9 mouse cellular contexts compared by ENCODE assay signal in genomic region chr1:189786707-189787485, GRCm38 (mm10). TPM values are rescaled to one million over a fixed set of nuclear protein-coding genes. Genes with fewer than 3 reads are reported as not detected.
DNase-seq lines count a peak whose midpoint lies in the region; ATAC-seq and TF ChIP-seq lines count a peak whose summit lies in the region.
"Had no signal": no experiment of that assay in that cellular context is flagged by ENCODE, and none has a peak within 500 bp of the region (broad histone marks: within the 10 kb centered on the region; RNA-seq: fewer than 3 reads in every experiment).

No protein-coding gene starts in this region.

- H3K4me3 ChIP-seq in kidney, embryonic 15.5 days (replicated peaks): no peak overlapping the region
- H3K4me3 ChIP-seq in embryonic facial prominence, embryonic 13.5 days: no peak overlapping the region
- H3K4me3 ChIP-seq in intestine, embryonic 15.5 days (replicated peaks): no peak overlapping the region
- no peak overlapping the region for H3K4me3 ChIP-seq in liver, postnatal 0 days (ENCODE audit: low read depth, low read length)

- TF ChIP-seq EP300 in liver, postnatal 0 days (IDR thresholded peaks at IDR 0.05; ENCODE audit: low read depth): no peak

- peaks cover 97% of the 10 kb centered on the region for H3K4me1 ChIP-seq in kidney, embryonic 15.5 days
- H3K4me1 ChIP-seq in embryonic facial prominence, embryonic 13.5 days: peaks cover 65% of the 10 kb centered on the region
- peaks cover 26% of the 10 kb centered on the region; the same call in 1 of the 2 replicates for H3K4me1 ChIP-seq in intestine, embryonic 15.5 days (replicated peaks)
- 0 out of 2 replicates have a peak, but pooled peaks cover 3% of the 10 kb centered on the region for H3K4me1 ChIP-seq in liver, postnatal 0 days (ENCODE audit: insufficient read depth)

- no peak for DNase-seq in kidney, postnatal 25 days
- DNase-seq in left cerebral cortex, adult 18-20 months (ENCODE audit: low spot score in 2 of 2): peak; percentile 42 to 63
- peak; percentile 70 to 88 for DNase-seq in right cerebral cortex, adult 2 months (ENCODE audit: low spot score in 2 of 2)
- no peak for DNase-seq in spleen, adult 18-20 months
- no peak for DNase-seq in liver, postnatal 0 days
- DNase-seq: liver had no signal

- no peak for TF ChIP-seq CTCF in liver, postnatal 0 days (IDR thresholded peaks at IDR 0.05; ENCODE audit: low read depth)

- no peaks in the 10 kb centered on the region for H3K27me3 ChIP-seq in kidney, embryonic 15.5 days
- no peaks in the 10 kb centered on the region for H3K27me3 ChIP-seq in embryonic facial prominence, embryonic 13.5 days
- no peaks in the 10 kb centered on the region for H3K27me3 ChIP-seq in intestine, embryonic 15.5 days (replicated peaks)
- H3K27me3 ChIP-seq in liver, postnatal 0 days (ENCODE audit: insufficient read depth, low read length): no peaks in the 10 kb centered on the region

- 54% methylated on average over 26 of the region's 26 CpGs for WGBS in kidney, embryonic 15.5 days
- WGBS in embryonic facial prominence, embryonic 13.5 days: 69% methylated on average over 26 of the region's 26 CpGs
- WGBS in intestine, embryonic 15.5 days: 78% methylated on average over 26 of the region's 26 CpGs
- WGBS in liver, postnatal 0 days (ENCODE audit: insufficient replicate concordance): 79% methylated on average over 26 of the region's 26 CpGs

- no peak overlapping the region for H3K9ac ChIP-seq in kidney, embryonic 15.5 days
- peak overlapping the region; percentile 33; the same call in 1 of the 2 replicates for H3K9ac ChIP-seq in embryonic facial prominence, embryonic 13.5 days
- H3K9ac ChIP-seq in intestine, embryonic 15.5 days: no peak overlapping the region
- no peak overlapping the region for H3K9ac ChIP-seq in liver, postnatal 0 days (replicated peaks)

- H3K4me2 ChIP-seq in kidney, embryonic 15.5 days: peak overlapping the region; percentile 10; the same call in 1 of the 2 replicates
- peak overlapping the region; percentile 9; the same call in 1 of the 2 replicates for H3K4me2 ChIP-seq in embryonic facial prominence, embryonic 13.5 days
- H3K4me2 ChIP-seq in intestine, embryonic 15.5 days (replicated peaks): no peak overlapping the region
- no peak overlapping the region for H3K4me2 ChIP-seq in liver, postnatal 0 days (ENCODE audit: low read depth, low read length)

- ATAC-seq in kidney, embryonic 15.5 days (replicated peaks; ENCODE audit: low FRiP score): no peak
- no peak for ATAC-seq in embryonic facial prominence, embryonic 13.5 days (ENCODE audit: insufficient number of reproducible peaks, insufficient read depth, low FRiP score, low TSS enrichment, low read depth)
- no peak for ATAC-seq in intestine, embryonic 15.5 days
- ATAC-seq in liver, postnatal 0 days: no peak

- H3K27ac ChIP-seq in kidney, embryonic 15.5 days: peak overlapping the region; percentile 89
- peak overlapping the region; percentile 23; the same call in 1 of the 2 replicates for H3K27ac ChIP-seq in embryonic facial prominence, embryonic 13.5 days
- no peak overlapping the region for H3K27ac ChIP-seq in intestine, embryonic 15.5 days
- no peak overlapping the region for H3K27ac ChIP-seq in liver, postnatal 0 days (ENCODE audit: low read depth)

- H3K36me3 ChIP-seq in kidney, embryonic 15.5 days: peaks cover 5% of the 10 kb centered on the region; the same call in 1 of the 2 replicates
- H3K36me3 ChIP-seq in embryonic facial prominence, embryonic 13.5 days: 0 out of 2 replicates have a peak, but pooled peaks cover 19% of the 10 kb centered on the region
- H3K36me3 ChIP-seq in intestine, embryonic 15.5 days: no peaks in the 10 kb centered on the region
- H3K36me3 ChIP-seq in liver, postnatal 0 days (replicated peaks; ENCODE audit: insufficient read depth, low read length): no peaks in the 10 kb centered on the region

- no peaks in the 10 kb centered on the region for H3K9me3 ChIP-seq in kidney, embryonic 15.5 days (replicated peaks)
- H3K9me3 ChIP-seq in embryonic facial prominence, embryonic 13.5 days: no peaks in the 10 kb centered on the region
- no peaks in the 10 kb centered on the region for H3K9me3 ChIP-seq in intestine, embryonic 15.5 days
- no peaks in the 10 kb centered on the region for H3K9me3 ChIP-seq in liver, postnatal 0 days (ENCODE audit: low read length)

RNA-seq across cellular contexts. Expression of gene Ptpn14, which starts 58.8 kb away (rescaled TPM):
- polyA plus RNA-seq in kidney, embryonic 15.5 days (2015; fragmentation: Nextera tagmentation; extraction: Ambion mirVana): 17.1 and 17.3 TPM in 2 replicates
- 13.9 and 14.0 TPM in 2 replicates for polyA plus RNA-seq in embryonic facial prominence, embryonic 13.5 days (2015; fragmentation: Nextera tagmentation; extraction: Ambion mirVana)
- 10 to 100 TPM; 12.8 to 14.8 TPM for total RNA-seq in left cerebral cortex, adult 18-20 months (2021)
- polyA plus RNA-seq in intestine, embryonic 15.5 days (2015; fragmentation: Nextera tagmentation; extraction: Ambion mirVana): 4.9 and 6.2 TPM in 2 replicates
- polyA plus RNA-seq in liver, postnatal 0 days (2015; fragmentation: Nextera tagmentation; extraction: Ambion mirVana): 0.27 and 0.33 TPM in 2 replicates

Comparison
In these comparisons a context has a peak if more than half of its experiments do, and no peak if none do; other contexts are left out.
1. H3K27ac ChIP-seq: peak in kidney, embryonic 15.5 days (single experiment) and embryonic facial prominence, embryonic 13.5 days (single experiment); none in intestine, embryonic 15.5 days (single experiment) and liver, postnatal 0 days (single experiment).
2. H3K4me2 ChIP-seq: peak in kidney, embryonic 15.5 days (single experiment) and embryonic facial prominence, embryonic 13.5 days (single experiment); none in intestine, embryonic 15.5 days (single experiment) and liver, postnatal 0 days (single experiment).
3. DNase-seq: peak in left cerebral cortex, adult 18-20 months (2 of 2) and right cerebral cortex, adult 2 months (2 of 2); none in kidney, postnatal 25 days (0 of 2), spleen, adult 18-20 months (0 of 2) and liver, postnatal 0 days (single experiment).